In the genomic region with DNA sequence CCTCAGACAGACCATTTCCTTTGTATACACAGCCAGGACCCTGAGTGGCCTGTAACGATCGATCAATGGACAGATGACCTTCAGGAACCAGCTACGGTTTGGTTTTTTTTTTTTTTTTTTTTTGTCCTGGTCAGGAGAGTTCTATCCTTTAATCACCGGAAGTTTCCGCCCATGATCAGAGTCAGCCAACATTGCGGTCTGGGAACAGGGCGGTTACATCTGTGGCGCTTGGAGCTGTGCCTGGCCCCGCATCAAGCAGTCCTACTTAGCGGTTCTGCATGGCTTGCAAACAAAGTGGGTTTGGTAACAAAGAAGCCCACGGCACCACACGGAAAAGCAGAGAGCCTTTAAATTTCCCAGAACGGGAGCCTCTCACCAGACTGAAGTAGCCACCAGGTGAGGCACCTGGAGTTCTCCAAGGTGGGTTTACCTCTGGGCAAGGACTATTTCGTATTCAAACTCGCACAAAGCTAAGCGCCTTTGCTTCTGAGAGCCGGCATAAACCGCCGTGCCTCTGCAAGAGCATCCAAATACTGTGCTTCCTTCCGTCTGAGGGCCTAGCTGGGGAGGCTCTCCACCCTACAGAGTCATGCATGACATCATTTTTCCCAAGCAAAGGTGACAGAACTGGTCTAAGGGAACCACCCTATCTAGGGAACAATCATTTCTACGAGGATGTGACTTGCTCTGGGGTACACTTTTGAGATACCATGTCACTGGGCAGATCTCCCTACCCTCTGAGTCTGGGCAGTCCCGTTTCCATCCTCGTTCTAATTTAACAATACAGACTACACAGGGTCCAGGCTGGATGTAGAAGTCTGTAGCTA, we compare ENCODE assay signal across 8 mouse cellular contexts. TPM values are rescaled to one million over a fixed set of nuclear protein-coding genes. Genes with fewer than 3 reads are reported as not detected.
DNase-seq lines count a peak whose midpoint lies in the region; ATAC-seq and TF ChIP-seq lines count a peak whose summit lies in the region.

No protein-coding gene starts in this region.

- ATAC-seq in embryonic facial prominence, embryonic 11.5 days (replicated peaks; ENCODE audit: insufficient number of reproducible peaks, low FRiP score, low TSS enrichment, low read depth): peak; percentile 67; the same call in 1 of the 2 replicates
- ATAC-seq in hindbrain, embryonic 15.5 days (ENCODE audit: low FRiP score, low read depth): peak; percentile 54; the same call in 1 of the 2 replicates
- ATAC-seq in liver, embryonic 16.5 days (ENCODE audit: low read depth): no peak

- H3K27me3 ChIP-seq in kidney, adult 2 months (replicated peaks; ENCODE audit: control insufficient read depth, insufficient read depth, low read length): no peaks in the 10 kb centered on the region
- H3K27me3 ChIP-seq in embryonic facial prominence, embryonic 11.5 days (ENCODE audit: control insufficient read depth, insufficient read depth, low read length): no peaks in the 10 kb centered on the region
- H3K27me3 ChIP-seq in hindbrain, embryonic 15.5 days: 0 out of 2 replicates have a peak, but pooled peaks cover 2% of the 10 kb centered on the region
- peaks cover 37% of the 10 kb centered on the region for H3K27me3 ChIP-seq in liver, embryonic 16.5 days (ENCODE audit: control insufficient read depth, insufficient read depth, low read depth, low read length)
- H3K27me3 ChIP-seq in small intestine, adult 2 months (ENCODE audit: control insufficient read depth, insufficient read depth, low read length): peaks cover 30% of the 10 kb centered on the region

- H3K4me2 ChIP-seq in embryonic facial prominence, embryonic 11.5 days (ENCODE audit: low read depth, low read length): peak overlapping the region; percentile 46
- H3K4me2 ChIP-seq in hindbrain, embryonic 15.5 days: peak overlapping the region; percentile 62
- peak overlapping the region; percentile 36 for H3K4me2 ChIP-seq in liver, embryonic 16.5 days (ENCODE audit: low read depth, low read length)

- no peaks in the 10 kb centered on the region for H3K4me1 ChIP-seq in kidney, adult 2 months (ENCODE audit: control insufficient read depth, insufficient read depth, low read length)
- H3K4me1 ChIP-seq in embryonic facial prominence, embryonic 11.5 days (ENCODE audit: control insufficient read depth, insufficient read depth, low read length): peaks cover 3% of the 10 kb centered on the region; the same call in 1 of the 2 replicates
- peaks cover 22% of the 10 kb centered on the region for H3K4me1 ChIP-seq in hindbrain, embryonic 15.5 days (replicated peaks)
- peaks cover 5% of the 10 kb centered on the region for H3K4me1 ChIP-seq in liver, embryonic 16.5 days (ENCODE audit: control insufficient read depth, low read depth, low read length)
- H3K4me1 ChIP-seq in small intestine, adult 2 months (ENCODE audit: control insufficient read depth, insufficient read depth, insufficient read length, low read length): no peaks in the 10 kb centered on the region; the same call in 1 of the 2 replicates

- WGBS in kidney, adult 2 months: 19% methylated on average over 23 of the region's 23 CpGs
- 13% methylated on average over 23 of the region's 23 CpGs for WGBS in embryonic facial prominence, embryonic 11.5 days
- 11% methylated on average over 23 of the region's 23 CpGs for WGBS in hindbrain, embryonic 15.5 days
- 4% methylated on average over 23 of the region's 23 CpGs for WGBS in liver, embryonic 16.5 days (ENCODE audit: insufficient replicate concordance)
- 12% methylated on average over 23 of the region's 23 CpGs for WGBS in small intestine, adult 2 months

- H3K9ac ChIP-seq in embryonic facial prominence, embryonic 11.5 days (replicated peaks; ENCODE audit: low read length): peak overlapping the region; percentile 51
- H3K9ac ChIP-seq in hindbrain, embryonic 15.5 days: 0 out of 2 replicates have a peak overlapping the region, but pooled peaks have one; percentile 3
- no peak overlapping the region for H3K9ac ChIP-seq in liver, embryonic 16.5 days (ENCODE audit: low read depth, low read length)

- peak; percentile 27 for DNase-seq in kidney, adult 2 months
- no peak for DNase-seq in kidney, adult 8-10 months
- DNase-seq in embryonic facial prominence, embryonic 11.5 days (ENCODE audit: low spot score): peak; percentile 31
- no peak for DNase-seq in right cerebral cortex, postnatal 14 days
- no peak for DNase-seq in frontal cortex, postnatal 10 days (ENCODE audit: low spot score in 2 of 2)

- H3K27ac ChIP-seq in kidney, adult 2 months (ENCODE audit: insufficient read depth, low read depth, low read length): no peak overlapping the region
- no peak overlapping the region for H3K27ac ChIP-seq in embryonic facial prominence, embryonic 11.5 days (replicated peaks; ENCODE audit: low read depth, low read length)
- H3K27ac ChIP-seq in hindbrain, embryonic 15.5 days (replicated peaks): peak overlapping the region; percentile 68
- H3K27ac ChIP-seq in liver, embryonic 16.5 days (ENCODE audit: low read length): no peak overlapping the region
- no peak overlapping the region for H3K27ac ChIP-seq in small intestine, adult 2 months (ENCODE audit: insufficient read depth, low read depth, low read length)

- TF ChIP-seq POLR2A in kidney, adult 2 months (IDR thresholded peaks at IDR 0.05; ENCODE audit: low read depth, low read length): no peak
- no peak for TF ChIP-seq POLR2A in small intestine, adult 2 months (IDR thresholded peaks at IDR 0.05; ENCODE audit: low read depth, low read length)

- 0 out of 2 replicates have a peak overlapping the region, but pooled peaks have one; percentile 9 for H3K4me3 ChIP-seq in kidney, adult 2 months (ENCODE audit: insufficient read depth, low read depth, low read length)
- H3K4me3 ChIP-seq in embryonic facial prominence, embryonic 11.5 days (ENCODE audit: low read depth, low read length): peak overlapping the region; percentile 14
- peak overlapping the region; percentile 31 for H3K4me3 ChIP-seq in hindbrain, embryonic 15.5 days
- peak overlapping the region; percentile 32; the same call in 1 of the 2 replicates for H3K4me3 ChIP-seq in liver, embryonic 16.5 days (ENCODE audit: low read depth, low read length)
- peak overlapping the region; percentile 10; the same call in 1 of the 2 replicates for H3K4me3 ChIP-seq in small intestine, adult 2 months (ENCODE audit: low read depth, low read length)

- no peaks in the 10 kb centered on the region for H3K9me3 ChIP-seq in embryonic facial prominence, embryonic 11.5 days (replicated peaks; ENCODE audit: control insufficient read depth, low read length)
- no peaks in the 10 kb centered on the region for H3K9me3 ChIP-seq in hindbrain, embryonic 15.5 days
- no peaks in the 10 kb centered on the region for H3K9me3 ChIP-seq in liver, embryonic 16.5 days (replicated peaks; ENCODE audit: control insufficient read depth, low read length)

- no peak for TF ChIP-seq CTCF in kidney, adult 2 months (conservative IDR thresholded peaks at IDR 0.05; ENCODE audit: insufficient read depth, insufficient read length, low read depth, low read length)
- TF ChIP-seq CTCF in small intestine, adult 2 months (IDR thresholded peaks at IDR 0.05; ENCODE audit: extremely low read depth, insufficient read length, insufficient replicate concordance, low read depth, low read length): no peak

- no peaks in the 10 kb centered on the region for H3K36me3 ChIP-seq in kidney, adult 2 months (ENCODE audit: control insufficient read depth, insufficient read depth, low read length)
- H3K36me3 ChIP-seq in embryonic facial prominence, embryonic 11.5 days (replicated peaks; ENCODE audit: control insufficient read depth, insufficient read depth, low read depth, low read length): no peaks in the 10 kb centered on the region
- H3K36me3 ChIP-seq in hindbrain, embryonic 15.5 days: no peaks in the 10 kb centered on the region
- H3K36me3 ChIP-seq in liver, embryonic 16.5 days (ENCODE audit: control insufficient read depth, insufficient read depth): no peaks in the 10 kb centered on the region
- H3K36me3 ChIP-seq in small intestine, adult 2 months (ENCODE audit: control insufficient read depth, insufficient read depth, low read length): no peaks in the 10 kb centered on the region

RNA-seq across cellular contexts. Expression of gene Cabp1, which starts 9.8 kb away (rescaled TPM):
- 1.7 and 2.6 TPM in 2 replicates for polyA plus RNA-seq in kidney, adult 2 months (2012; rRNA removed)
- 2.4 and 2.7 TPM in 2 replicates for polyA plus RNA-seq in embryonic facial prominence, embryonic 11.5 days (2014; fragmentation: Nextera tagmentation; extraction: Ambion mirVana)
- 11.2 and 14.2 TPM in 2 replicates for polyA plus RNA-seq in hindbrain, embryonic 15.5 days (2015; fragmentation: Nextera tagmentation; extraction: Ambion mirVana)
- polyA plus RNA-seq in liver, embryonic 16.5 days (2015; fragmentation: Nextera tagmentation; extraction: Ambion mirVana): 0.13 and 0.19 TPM in 2 replicates
- 0.89 and 1.0 TPM in 2 replicates for polyA plus RNA-seq in small intestine, adult 2 months (2012; rRNA removed)

RNA-seq across cellular contexts. Expression of gene Pop5, which starts 31.7 kb away (rescaled TPM):
- 132 and 160 TPM in 2 replicates for polyA plus RNA-seq in kidney, adult 2 months (2012; rRNA removed)
- polyA plus RNA-seq in embryonic facial prominence, embryonic 11.5 days (2014; fragmentation: Nextera tagmentation; extraction: Ambion mirVana): 101 and 108 TPM in 2 replicates
- polyA plus RNA-seq in hindbrain, embryonic 15.5 days (2015; fragmentation: Nextera tagmentation; extraction: Ambion mirVana): 102 TPM in 2 replicates
- 68.1 and 74.8 TPM in 2 replicates for polyA plus RNA-seq in liver, embryonic 16.5 days (2015; fragmentation: Nextera tagmentation; extraction: Ambion mirVana)
- polyA plus RNA-seq in small intestine, adult 2 months (2012; rRNA removed): 68.6 and 74.5 TPM in 2 replicates

RNA-seq across cellular contexts. Expression of gene Mlec, which starts 46.0 kb away (rescaled TPM):
- polyA plus RNA-seq in kidney, adult 2 months (2012; rRNA removed): 202 and 209 TPM in 2 replicates
- polyA plus RNA-seq in embryonic facial prominence, embryonic 11.5 days (2014; fragmentation: Nextera tagmentation; extraction: Ambion mirVana): 36.6 and 37.5 TPM in 2 replicates
- 30.6 and 33.6 TPM in 2 replicates for polyA plus RNA-seq in hindbrain, embryonic 15.5 days (2015; fragmentation: Nextera tagmentation; extraction: Ambion mirVana)
- polyA plus RNA-seq in liver, embryonic 16.5 days (2015; fragmentation: Nextera tagmentation; extraction: Ambion mirVana): 16.6 and 19.4 TPM in 2 replicates
- 56.0 and 78.3 TPM in 2 replicates for polyA plus RNA-seq in small intestine, adult 2 months (2012; rRNA removed)

Comparison
In these comparisons a context has a peak if more than half of its experiments do, and no peak if none do; other contexts are left out.
1. DNase-seq: peak in kidney, adult 2 months (single experiment) and embryonic facial prominence, embryonic 11.5 days (single experiment); none in kidney, adult 8-10 months (0 of 2), right cerebral cortex, postnatal 14 days (single experiment) and frontal cortex, postnatal 10 days (0 of 2).
2. Peak in every context shown above with its lines, with median percentiles within 50 percentile points of each other: H3K4me3 ChIP-seq and H3K4me2 ChIP-seq.